Mouse (Mus musculus) intestine, postnatal 0 days (tissue): ENCODE results near the gene Trap1. TPM values are rescaled to one million over a fixed set of nuclear protein-coding genes. Genes with fewer than 3 reads are reported as not detected.

Experiments
- ATAC-seq: fragments of 200-750 bp; cut with Nextera tagmentation; 2 replicates; pipeline ENCODE4 v1.8.0; 2017; ENCODE audit warnings: mild to moderate bottlenecking, moderate TSS enrichment, moderate library complexity
- H3K27ac ChIP-seq: fragments of 300-500 bp; sonication (generic); 2 replicates; pipeline ENCODE4 v1.5.1; 2014; ENCODE audit warnings: mild to moderate bottlenecking, low read depth, low read length, moderate library complexity
- H3K27me3 ChIP-seq: fragments of 300-500 bp; sonication (generic); replicated peaks from 2 replicates; pipeline ENCODE4 v1.6.1; 2014; ENCODE audit warnings: low read length, mixed read lengths; ENCODE audit not compliant: control insufficient read depth, insufficient read depth
- H3K36me3 ChIP-seq: fragments of 300-500 bp; sonication (generic); 2 replicates; pipeline ENCODE4 v1.6.1; 2014; ENCODE audit warnings: mild to moderate bottlenecking, moderate library complexity; ENCODE audit not compliant: control insufficient read depth, insufficient read depth
- H3K4me1 ChIP-seq: fragments of 300-500 bp; sonication (generic); replicated peaks from 2 replicates; pipeline ENCODE4 v1.6.1; 2014; ENCODE audit warnings: antibody characterized with exemption, low read length, mixed read lengths; ENCODE audit not compliant: control insufficient read depth, insufficient read depth
- H3K4me2 ChIP-seq: fragments of 300-500 bp; sonication (generic); replicated peaks from 2 replicates; pipeline ENCODE4 v1.6.1; 2014; ENCODE audit warnings: low read depth, mild to moderate bottlenecking, moderate library complexity
- H3K4me3 ChIP-seq: fragments of 300-500 bp; sonication (generic); 2 replicates; pipeline ENCODE4 v1.5.1; 2014; ENCODE audit warnings: low read depth, low read length
- H3K9ac ChIP-seq: fragments of 300-500 bp; sonication (generic); 2 replicates; pipeline ENCODE4 v1.6.1; 2014; ENCODE audit warnings: mild to moderate bottlenecking, low read depth, low read length
- H3K9me3 ChIP-seq: fragments of 300-500 bp; sonication (generic); 2 replicates; pipeline ENCODE4 v1.6.1; 2016; ENCODE audit warnings: mixed run types; ENCODE audit not compliant: control insufficient read depth
- CTCF ChIP-seq: sonication (generic); IDR thresholded peaks from 2 replicates; pipeline ENCODE4 v1.5.1; 2016; ENCODE audit warnings: low read depth, mild to moderate bottlenecking, control low read depth, antibody characterized with exemption, moderate library complexity
- WGBS: fragments of 180-500 bp; shearing (Covaris S2); extraction: QIAGEN DNeasy Blood & Tissue Kit; methylation state at CpG from one replicate; pipeline ENCODE4 v1.1.7; 2014; 5-methylcytosine and 5-hydroxymethylcytosine counted together
- polyA plus RNA-seq: library from polyadenylated mRNA; unstranded; fragments of >200 nt; fragmentation: Nextera tagmentation; extraction: Ambion mirVana; gene quantifications from 2 replicates; pipeline ENCODE4 v1.2.1, GENCODE M21; 2015

The Trap1 gene
- 33.9 and 35.3 TPM in 2 replicates for polyA plus RNA-seq

- 0 out of 2 replicates have a peak, but pooled peaks cover 6% of the 10 kb centered on the region for H3K4me1 ChIP-seq
- peak within 1 kb of the TSS; percentile 75 for H3K4me2 ChIP-seq
- TF ChIP-seq CTCF = peak; percentile 3; the same call in 1 of the 2 replicates
- no peaks in the 10 kb centered on the region for H3K9me3 ChIP-seq
- peaks cover 6% of the 10 kb centered on the region; the same call in 1 of the 2 replicates for H3K36me3 ChIP-seq
- peak within 1 kb of the TSS; percentile 77 for H3K27ac ChIP-seq
- peak; percentile 94 for ATAC-seq
- peak within 1 kb of the TSS; percentile 90 for H3K4me3 ChIP-seq
- WGBS = under 1% methylated on average over 58 of the region's 58 CpGs
- peak within 1 kb of the TSS; percentile 73 for H3K9ac ChIP-seq
- no peaks in the 10 kb centered on the region for H3K27me3 ChIP-seq
These were observed at the start of gene Trap1 for GRCm38 (mm10) chr16:4077384-4078061. Gene Trap1, minus strand, starts transcription at chr16:4077827.

GRCm38 (mm10) chr16:4117072-4117471 lies 39.4 kb upstream of the Trap1 start:
- peak; percentile 56 for ATAC-seq
- 71% methylated on average over 4 of the region's 4 CpGs for WGBS

GRCm38 (mm10) chr16:4100374-4100773 lies 22.7 kb upstream of the Trap1 start:
- Histone ChIP-seq H3K9ac (no peak overlapping the region), H3K4me3 (no peak overlapping the region), H3K9me3 (no peaks in the 10 kb centered on the region), H3K4me1 (no peaks in the 10 kb centered on the region), H3K27me3 (no peaks in the 10 kb centered on the region), H3K36me3 (peaks cover 51% of the 10 kb centered on the region), H3K4me2 (no peak overlapping the region), H3K27ac (no peak overlapping the region; the same call in 1 of the 2 replicates)
- ATAC-seq = peak; percentile 85
- WGBS = 59% methylated on average over 2 of the region's 2 CpGs
- TF ChIP-seq CTCF = no peak

More at GRCm38 (mm10) chr16:4117072-4117471, 39.4 kb upstream of the Trap1 start:
- H3K4me3 ChIP-seq = no peak overlapping the region
- H3K9ac ChIP-seq = no peak overlapping the region
- H3K4me2 ChIP-seq = no peak overlapping the region
- no peaks in the 10 kb centered on the region for H3K9me3 ChIP-seq
- no peak for TF ChIP-seq CTCF
- H3K36me3 ChIP-seq = peaks cover 78% of the 10 kb centered on the region
- H3K4me1 ChIP-seq = no peaks in the 10 kb centered on the region
- H3K27me3 ChIP-seq = no peaks in the 10 kb centered on the region
- H3K27ac ChIP-seq = peak overlapping the region; percentile 54

- H3K9me3 ChIP-seq = no peaks in the 10 kb centered on the region
These were observed 19.9 kb upstream of the Trap1 start for GRCm38 (mm10) chr16:4097521-4097920.

GRCm38 (mm10) chr16:4096898-4097297 lies 19.3 kb upstream of the Trap1 start:
- Histone ChIP-seq H3K27me3 (no peaks in the 10 kb centered on the region), H3K9ac (no peak overlapping the region), H3K9me3 (no peaks in the 10 kb centered on the region), H3K27ac (no peak overlapping the region), H3K4me3 (no peak overlapping the region), H3K36me3 (peaks cover 72% of the 10 kb centered on the region), H3K4me1 (no peaks in the 10 kb centered on the region), H3K4me2 (no peak overlapping the region)
- ATAC-seq = no peak
- no peak for TF ChIP-seq CTCF

More at GRCm38 (mm10) chr16:4097521-4097920, 19.9 kb upstream of the Trap1 start:
- Histone ChIP-seq H3K4me2 (no peak overlapping the region), H3K27ac (no peak overlapping the region), H3K4me3 (no peak overlapping the region), H3K27me3 (no peaks in the 10 kb centered on the region), H3K9ac (no peak overlapping the region), H3K36me3 (peaks cover 65% of the 10 kb centered on the region), H3K4me1 (no peaks in the 10 kb centered on the region)
- 97% methylated on average over 1 of the region's 1 CpGs for WGBS
- no peak for TF ChIP-seq CTCF
- no peak for ATAC-seq

- no peak overlapping the region for H3K9ac ChIP-seq
- no peak for TF ChIP-seq CTCF
- H3K36me3 ChIP-seq = peaks cover 79% of the 10 kb centered on the region
These were observed 18.5 kb upstream of the Trap1 start for GRCm38 (mm10) chr16:4096141-4096540.

More at GRCm38 (mm10) chr16:4096141-4096540, 18.5 kb upstream of the Trap1 start:
- no peak overlapping the region for H3K27ac ChIP-seq
- no peaks in the 10 kb centered on the region for H3K27me3 ChIP-seq
- H3K4me1 ChIP-seq = no peaks in the 10 kb centered on the region
- no peaks in the 10 kb centered on the region for H3K9me3 ChIP-seq
- no peak for ATAC-seq
- WGBS = 90% methylated on average over 3 of the region's 3 CpGs
- no peak overlapping the region for H3K4me2 ChIP-seq
- no peak overlapping the region for H3K4me3 ChIP-seq
